Mouse (Mus musculus) stomach, embryonic 15.5 days (tissue): ENCODE data around the gene Gm12166. TPM values are rescaled to one million over a fixed set of nuclear protein-coding genes. Genes with fewer than 3 reads are reported as not detected.
A peak's percentile ranks its signal among the peaks of the same experiment; 100 is the strongest.
"Not testable (repeated sequence)": the region's sequence is repeated elsewhere in the genome, so short reads cannot be mapped to it uniquely, and the experiment has no call there.

Experiments used
- ATAC-seq: fragments of 200-750 bp; cut with Nextera tagmentation; 2 replicates; pipeline ENCODE4 v1.8.0; 2017; ENCODE audit warnings: low read depth, moderate number of reproducible peaks, moderate TSS enrichment; ENCODE audit not compliant: insufficient read depth, low FRiP score
- H3K27ac ChIP-seq: fragments of 300-500 bp; sonication (generic); 2 replicates; pipeline ENCODE4 v1.5.1; 2015; ENCODE audit warnings: mild to moderate bottlenecking, inconsistent platforms
- H3K27me3 ChIP-seq: fragments of 300-500 bp; sonication (generic); replicated peaks from 2 replicates; pipeline ENCODE4 v1.6.1; 2015; ENCODE audit warnings: inconsistent platforms
- H3K36me3 ChIP-seq: fragments of 300-500 bp; sonication (generic); 2 replicates; pipeline ENCODE4 v1.6.1; 2015; ENCODE audit warnings: inconsistent platforms
- H3K4me1 ChIP-seq: fragments of 300-500 bp; sonication (generic); 2 replicates; pipeline ENCODE4 v1.6.1; 2015; ENCODE audit warnings: inconsistent platforms
- H3K4me2 ChIP-seq: fragments of 300-500 bp; sonication (generic); 2 replicates; pipeline ENCODE4 v1.6.1; 2015; ENCODE audit warnings: mild to moderate bottlenecking, inconsistent platforms
- H3K4me3 ChIP-seq: fragments of 300-500 bp; sonication (generic); replicated peaks from 2 replicates; pipeline ENCODE4 v1.5.1; 2015; ENCODE audit warnings: inconsistent platforms
- H3K9ac ChIP-seq: fragments of 300-500 bp; sonication (generic); 2 replicates; pipeline ENCODE4 v1.6.1; 2015; ENCODE audit warnings: inconsistent platforms
- H3K9me3 ChIP-seq: fragments of 300-500 bp; sonication (generic); 2 replicates; pipeline ENCODE4 v1.6.1; 2016; ENCODE audit warnings: inconsistent platforms
- WGBS: fragments of 180-500 bp; shearing (Covaris S2); methylation state at CpG from one replicate; pipeline ENCODE4 v1.1.7; 2015; 5-methylcytosine and 5-hydroxymethylcytosine counted together
- polyA plus RNA-seq: library from polyadenylated mRNA; unstranded; fragments of >200 nt; fragmentation: Nextera tagmentation; extraction: Ambion mirVana; gene quantifications from 2 replicates; pipeline ENCODE4 v1.2.1, GENCODE M21; 2015

Gm12166 gene
- polyA plus RNA-seq, 1 experiment from 2014 or later = 11.1 TPM

GRCm38 (mm10) chr11:46061776-46062445 is 9.8 kb upstream of the Gm12166 start:
- no peak overlapping the region for H3K4me3 ChIP-seq
- H3K27ac ChIP-seq = peak overlapping the region; percentile 44; the same call in 1 of the 2 replicates
- ATAC-seq = no peak
- no peak overlapping the region for H3K9ac ChIP-seq
- H3K9me3 ChIP-seq = no peaks in the 10 kb centered on the region
- no peak overlapping the region for H3K4me2 ChIP-seq
- H3K4me1 ChIP-seq = peaks cover 17% of the 10 kb centered on the region
- 64% methylated on average over 6 of the region's 6 CpGs for WGBS
- no peaks in the 10 kb centered on the region for H3K36me3 ChIP-seq
- H3K27me3 ChIP-seq = no peaks in the 10 kb centered on the region

GRCm38 (mm10) chr11:46060651-46061020 is 8.5 kb upstream of the Gm12166 start:
- H3K4me2 ChIP-seq = no peak overlapping the region
- H3K4me1 ChIP-seq = peaks cover 11% of the 10 kb centered on the region
- no peaks in the 10 kb centered on the region for H3K9me3 ChIP-seq
- H3K36me3 ChIP-seq = no peaks in the 10 kb centered on the region
- H3K27ac ChIP-seq = no peak overlapping the region
- H3K4me3 ChIP-seq = no peak overlapping the region
- no peaks in the 10 kb centered on the region for H3K27me3 ChIP-seq
- no peak for ATAC-seq
- WGBS = 66% methylated on average over 5 of the region's 5 CpGs
- H3K9ac ChIP-seq = no peak overlapping the region

- no peak for ATAC-seq
- 65% methylated on average over 8 of the region's 8 CpGs for WGBS
- no peak overlapping the region for H3K9ac ChIP-seq
- H3K9me3 ChIP-seq = no peaks in the 10 kb centered on the region
- no peak overlapping the region for H3K27ac ChIP-seq
- H3K4me1 ChIP-seq = peaks cover 10% of the 10 kb centered on the region; the same call in 1 of the 2 replicates
- no peaks in the 10 kb centered on the region for H3K36me3 ChIP-seq
- no peak overlapping the region for H3K4me3 ChIP-seq
- H3K4me2 ChIP-seq = no peak overlapping the region
- no peaks in the 10 kb centered on the region for H3K27me3 ChIP-seq
These were observed 7.9 kb upstream of the Gm12166 start for GRCm38 (mm10) chr11:46059887-46060650.

- Histone ChIP-seq H3K36me3 (no peaks in the 10 kb centered on the region), H3K4me2 (no peak overlapping the region), H3K27ac (no peak overlapping the region), H3K4me3 (no peak overlapping the region), H3K9me3 (no peaks in the 10 kb centered on the region), H3K4me1 (peaks cover 4% of the 10 kb centered on the region; the same call in 1 of the 2 replicates), H3K27me3 (no peaks in the 10 kb centered on the region), H3K9ac (no peak overlapping the region)
- WGBS = 93% methylated on average over 4 of the region's 4 CpGs
- ATAC-seq = no peak
These were observed 6.8 kb upstream of the Gm12166 start for GRCm38 (mm10) chr11:46058916-46059315.

- Histone ChIP-seq H3K9ac (no peak overlapping the region), H3K4me1 (peaks cover 4% of the 10 kb centered on the region; the same call in 1 of the 2 replicates), H3K9me3 (no peaks in the 10 kb centered on the region), H3K36me3 (no peaks in the 10 kb centered on the region), H3K27me3 (no peaks in the 10 kb centered on the region), H3K27ac (peak overlapping the region; percentile 87; the same call in 1 of the 2 replicates), H3K4me3 (peak overlapping the region; percentile 68), H3K4me2 (peak overlapping the region; percentile 66)
- 26% methylated on average over 9 of the region's 9 CpGs for WGBS
- ATAC-seq = no peak
These were observed 5.9 kb upstream of the Gm12166 start for GRCm38 (mm10) chr11:46058011-46058410.

GRCm38 (mm10) chr11:46056770-46057411 is 4.8 kb upstream of the Gm12166 start:
- H3K4me2 ChIP-seq = peak overlapping the region; percentile 66
- peak overlapping the region; percentile 80 for H3K9ac ChIP-seq
- H3K4me1 ChIP-seq = peaks cover 4% of the 10 kb centered on the region; the same call in 1 of the 2 replicates
- no peaks in the 10 kb centered on the region for H3K27me3 ChIP-seq
- WGBS = 2% methylated on average over 25 of the region's 25 CpGs
- no peaks in the 10 kb centered on the region for H3K36me3 ChIP-seq
- H3K27ac ChIP-seq = peak overlapping the region; percentile 87
- ATAC-seq = no peak
- H3K9me3 ChIP-seq = no peaks in the 10 kb centered on the region
- peak overlapping the region; percentile 68 for H3K4me3 ChIP-seq

GRCm38 (mm10) chr11:46055896-46056769 is 4.0 kb upstream of the Gm12166 start, which contains the start of gene Adam19:
Gene Adam19 (plus strand): TSS chr11:46055992.
- peak within 1 kb of the TSS; percentile 66 for H3K4me2 ChIP-seq
- ATAC-seq = peak; percentile 64; the same call in 1 of the 2 replicates
- under 1% methylated on average over 51 of the region's 51 CpGs for WGBS
- H3K4me3 ChIP-seq = peak within 1 kb of the TSS; percentile 68
- peak within 1 kb of the TSS; percentile 80 for H3K9ac ChIP-seq
- H3K4me1 ChIP-seq = peaks cover 4% of the 10 kb centered on the region; the same call in 1 of the 2 replicates
- peak within 1 kb of the TSS; percentile 87 for H3K27ac ChIP-seq
- no peaks in the 10 kb centered on the region for H3K27me3 ChIP-seq
- no peaks in the 10 kb centered on the region for H3K36me3 ChIP-seq
- no peaks in the 10 kb centered on the region for H3K9me3 ChIP-seq

- peak; percentile 11; the same call in 1 of the 2 replicates for ATAC-seq
- peak overlapping the region; percentile 68 for H3K4me3 ChIP-seq
- H3K27me3 ChIP-seq = no peaks in the 10 kb centered on the region
- H3K9ac ChIP-seq = 0 out of 2 replicates have a peak overlapping the region, but pooled peaks have one; percentile 80
- WGBS = 22% methylated on average over 13 of the region's 13 CpGs
- peak overlapping the region; percentile 87 for H3K27ac ChIP-seq
- H3K4me1 ChIP-seq = 0 out of 2 replicates have a peak, but pooled peaks cover 4% of the 10 kb centered on the region
- no peaks in the 10 kb centered on the region for H3K36me3 ChIP-seq
- no peaks in the 10 kb centered on the region for H3K9me3 ChIP-seq
- peak overlapping the region; percentile 66 for H3K4me2 ChIP-seq
These were observed 3.1 kb upstream of the Gm12166 start for GRCm38 (mm10) chr11:46054911-46055895.

GRCm38 (mm10) chr11:46054311-46054710 is 2.2 kb upstream of the Gm12166 start:
- Histone ChIP-seq H3K4me2 (no peak overlapping the region), H3K9me3 (no peaks in the 10 kb centered on the region), H3K9ac (no peak overlapping the region), H3K36me3 (no peaks in the 10 kb centered on the region), H3K27me3 (no peaks in the 10 kb centered on the region), H3K4me1 (0 out of 2 replicates have a peak, but pooled peaks cover 4% of the 10 kb centered on the region), H3K4me3 (no peak overlapping the region), H3K27ac (no peak overlapping the region)
- no peak for ATAC-seq
- WGBS = 42% methylated on average over 5 of the region's 5 CpGs

GRCm38 (mm10) chr11:46053457-46053856 is 1.3 kb upstream of the Gm12166 start:
- H3K4me3 ChIP-seq, H3K27ac ChIP-seq, H3K9me3 ChIP-seq, H3K36me3 ChIP-seq, H3K4me2 ChIP-seq, H3K27me3 ChIP-seq, H3K4me1 ChIP-seq, H3K9ac ChIP-seq, ATAC-seq: not testable (repeated sequence)
- 89% methylated on average over 3 of the region's 3 CpGs for WGBS
